Mouse (Mus musculus): ENCODE measurements around the gene Gm5799. TPM values are rescaled to one million over a fixed set of nuclear protein-coding genes. Genes with fewer than 3 reads are reported as not detected.

Gm5799 gene
- not detected for total RNA-seq (2023)

GRCm38 (mm10) chr14:43543276-43543675, at the start of gene Gm5799:
Gm5799 (plus strand) TSS chr14:43543576.

GRCm38 (mm10) chr14:43579046-43579445, 35.7 kb downstream of the Gm5799 start, which contains the start of gene Gm17654:
Gm17654 (minus strand) TSS chr14:43579146.

Other genes starting within 250 kb of the Gm5799 start
- gene Gm8127, start 249.7 kb upstream of the Gm5799 start, total RNA-seq (2023): not detected
- gene 1700001F09Rik, start 195.8 kb upstream of the Gm5799 start, total RNA-seq (2023): not detected
- not detected for gene Gm8138, start 127.2 kb upstream of the Gm5799 start, total RNA-seq (2023)
- gene Gm17654, start 35.6 kb downstream of the Gm5799 start, total RNA-seq (2023): not detected
- gene Gm10375, start 64.4 kb downstream of the Gm5799 start, total RNA-seq (2023): not detected
- not detected for gene Gm8165, start 133.6 kb downstream of the Gm5799 start, total RNA-seq (2023)
- gene Gm7324, start 154.3 kb downstream of the Gm5799 start, total RNA-seq (2023): 1 to 10 TPM in 1 of 2 experiments, not detected in 1; 2.4 TPM
- not detected for gene Gm16506, start 183.9 kb downstream of the Gm5799 start, total RNA-seq (2023)
- gene Gm6526, start 204.3 kb downstream of the Gm5799 start, total RNA-seq (2023): not detected
- not detected for gene Gm8180, start 241.2 kb downstream of the Gm5799 start, total RNA-seq (2023)